ENCODE assay signal across 12 mouse cellular contexts in the genomic region with DNA sequence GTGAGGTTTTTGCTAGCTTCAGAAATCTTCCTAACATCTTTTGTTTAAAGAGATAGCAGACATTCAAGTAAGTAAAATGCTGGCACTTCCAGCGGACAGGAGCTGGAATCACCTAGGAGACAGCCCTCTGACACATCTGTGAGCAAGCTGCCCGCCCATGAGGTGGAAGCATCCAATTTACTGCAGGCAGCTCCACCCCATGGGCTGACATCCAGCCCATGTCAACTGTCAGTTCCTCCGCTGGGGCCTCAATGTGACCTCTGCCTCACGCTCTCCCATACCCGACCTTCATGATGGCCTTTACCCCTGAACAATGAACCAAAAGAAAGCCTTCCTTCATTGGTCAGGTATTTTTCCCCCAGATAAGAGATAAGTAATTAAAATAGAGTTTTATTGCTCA.
DNase-seq lines count a peak whose midpoint lies in the region; ATAC-seq lines count a peak whose summit lies in the region.
"Had no signal": no experiment of that assay in that cellular context is flagged by ENCODE, and none has a peak within 500 bp of the region (broad histone marks: within the 10 kb centered on the region; RNA-seq: fewer than 3 reads in every experiment).

No protein-coding gene starts in this region.

- H3K4me3 ChIP-seq in liver, embryonic 11.5 days (ENCODE audit: low read depth, low read length), result no peak overlapping the region
- H3K4me3 ChIP-seq: limb, embryonic 15.5 days; midbrain, embryonic 12.5 days had no signal

- no peak for ATAC-seq in liver, embryonic 11.5 days (replicated peaks; ENCODE audit: low FRiP score)

- no peaks in the 10 kb centered on the region for H3K36me3 ChIP-seq in liver, embryonic 11.5 days (ENCODE audit: control insufficient read depth, insufficient read depth, low read length)
- H3K36me3 ChIP-seq: limb, embryonic 15.5 days; midbrain, embryonic 12.5 days had no signal

- WGBS in liver, embryonic 11.5 days, result 57% methylated on average over 5 of the region's 5 CpGs

- no peaks in the 10 kb centered on the region for H3K27me3 ChIP-seq in liver, embryonic 11.5 days (replicated peaks; ENCODE audit: control insufficient read depth, insufficient read depth, low read length)
- H3K27me3 ChIP-seq: limb, embryonic 15.5 days; midbrain, embryonic 12.5 days had no signal

- H3K4me1 ChIP-seq in liver, embryonic 11.5 days (replicated peaks; ENCODE audit: control insufficient read depth, insufficient read depth, low read length), result 0 out of 2 replicates have a peak, but pooled peaks cover 2% of the 10 kb centered on the region

- peak; percentile 74 for DNase-seq in adrenal gland, adult 2 months
- no peak for DNase-seq in adrenal gland, postnatal 4 days (ENCODE audit: low spot score in 2 of 2)
- peak; percentile 16 for DNase-seq in liver
- DNase-seq in liver, embryonic 11.5 days (ENCODE audit: low spot score), result no peak
- peak; percentile 48 for DNase-seq in heart, adult 8-10 months (ENCODE audit: low spot score)
- DNase-seq in mesoderm, embryonic 11.5 days (ENCODE audit: low read depth, low spot score), result peak; percentile 23
- DNase-seq in layer of hippocampus, postnatal 36 days, result no peak
- no peak for DNase-seq in cerebellum, adult 11-12 months
- DNase-seq: cerebellum, postnatal 36 days; thymus, postnatal 36 days had no signal

- H3K4me2 ChIP-seq in liver, embryonic 11.5 days, result no peak overlapping the region
- H3K4me2 ChIP-seq: limb, embryonic 15.5 days; midbrain, embryonic 12.5 days had no signal

- H3K9me3 ChIP-seq in liver, embryonic 11.5 days (ENCODE audit: control insufficient read depth, low read length), result no peaks in the 10 kb centered on the region
- H3K9me3 ChIP-seq: limb, embryonic 15.5 days; midbrain, embryonic 12.5 days had no signal

- H3K9ac ChIP-seq in liver, embryonic 11.5 days (ENCODE audit: low read depth, low read length), result no peak overlapping the region
- H3K9ac ChIP-seq: limb, embryonic 15.5 days; midbrain, embryonic 12.5 days had no signal

- H3K27ac ChIP-seq in liver, embryonic 11.5 days (ENCODE audit: low read depth, low read length), result no peak overlapping the region
- H3K27ac ChIP-seq: limb, embryonic 15.5 days; midbrain, embryonic 12.5 days had no signal

Comparison
In these comparisons a context has a peak if more than half of its experiments do, and no peak if none do; other contexts are left out.
1. DNase-seq: peak in adrenal gland, adult 2 months (single experiment), liver (single experiment), heart, adult 8-10 months (single experiment) and mesoderm, embryonic 11.5 days (single experiment); none in adrenal gland, postnatal 4 days (0 of 2), liver, embryonic 11.5 days (single experiment), layer of hippocampus, postnatal 36 days (0 of 2) and cerebellum, adult 11-12 months (single experiment).